Mouse (Mus musculus) mouse trophoblast stem cell (cell line): ENCODE data around the gene Pla1a.

ENCODE experiments used
- in situ Hi-C, 2 experiments: fragments of 300-500 bp; cut with MseI, MboI; formaldehyde crosslinking; loops; 2 replicates in 1 of 2; 3 replicates in 1 of 2; pipeline ENCODE4 v1.15.1; 2025

Pla1a gene

GRCm38 (mm10) chr16:38434295-38434795 is 1.4 kb upstream of the Pla1a start:
- in situ Hi-C loops: no loop called here

GRCm38 (mm10) chr16:38433514-38433913 is 569 bp upstream of the Pla1a start:
- in situ Hi-C loops: no loop called here

GRCm38 (mm10) chr16:38431446-38432185 is 1.3 kb downstream of the Pla1a start:
- in situ Hi-C loops: no loop called here

GRCm38 (mm10) chr16:38425799-38426198 is 7.1 kb downstream of the Pla1a start:
- in situ Hi-C loops: no loop called here

- in situ Hi-C loops: no loop called here
Observed at GRCm38 (mm10) chr16:38425374-38425773, 7.6 kb downstream of the Pla1a start.

GRCm38 (mm10) chr16:38414953-38415352 is 18.0 kb downstream of the Pla1a start:
- in situ Hi-C loops: no loop called here

- in situ Hi-C loops: no loop called here
Observed at GRCm38 (mm10) chr16:38408416-38408815, 24.5 kb downstream of the Pla1a start.

- in situ Hi-C loops: no loop called here
Observed at GRCm38 (mm10) chr16:38407584-38407983, 25.4 kb downstream of the Pla1a start.

GRCm38 (mm10) chr16:38406708-38407107 is 26.2 kb downstream of the Pla1a start:
- in situ Hi-C loops: no loop called here

GRCm38 (mm10) chr16:38406293-38406692 is 26.7 kb downstream of the Pla1a start:
- in situ Hi-C loops: no loop called here

- in situ Hi-C loops: no loop called here
Observed at GRCm38 (mm10) chr16:38403639-38404038, 29.3 kb downstream of the Pla1a start.

GRCm38 (mm10) chr16:38401468-38401867 is 31.5 kb downstream of the Pla1a start:
- in situ Hi-C loops: no loop called here

GRCm38 (mm10) chr16:38400311-38400960 is 32.5 kb downstream of the Pla1a start:
- in situ Hi-C loops: no loop called here

- in situ Hi-C loops: no loop called here
Observed at GRCm38 (mm10) chr16:38399531-38400231, 33.3 kb downstream of the Pla1a start.

GRCm38 (mm10) chr16:38399076-38399475 is 33.9 kb downstream of the Pla1a start:
- in situ Hi-C loops: no loop called here

- in situ Hi-C loops: no loop called here
Observed at GRCm38 (mm10) chr16:38398266-38398665, 34.7 kb downstream of the Pla1a start.

GRCm38 (mm10) chr16:38396155-38396554 is 36.8 kb downstream of the Pla1a start:
- in situ Hi-C loops: no loop called here

- in situ Hi-C loops: no loop called here
Observed at GRCm38 (mm10) chr16:38395060-38395730, 37.8 kb downstream of the Pla1a start.

- in situ Hi-C loops: no loop called here
Observed at GRCm38 (mm10) chr16:38394191-38394618, 38.7 kb downstream of the Pla1a start.

- in situ Hi-C loops: no loop called here
Observed at GRCm38 (mm10) chr16:38392126-38392894, 40.6 kb downstream of the Pla1a start.

GRCm38 (mm10) chr16:38390322-38390721 is 42.6 kb downstream of the Pla1a start:
- in situ Hi-C loops: no loop called here
